Mouse (Mus musculus): Measurements from ENCODE around the gene Gm15319. TPM values are rescaled to one million over a fixed set of nuclear protein-coding genes. Genes with fewer than 3 reads are reported as not detected.
A peak's percentile ranks its signal among the peaks of the same experiment; 100 is the strongest.
"Not testable (repeated sequence)": the region's sequence is repeated elsewhere in the genome, so short reads cannot be mapped to it uniquely, and the experiment has no call there.

Gm15319 gene
- polyA plus RNA-seq, 1 experiment from 2014 or later: not detected

- not testable (repeated sequence) for H3K9me3 ChIP-seq; H3K9ac ChIP-seq (replicated peaks); H3K27me3 ChIP-seq; H3K4me3 ChIP-seq (replicated peaks); H3K4me1 ChIP-seq (replicated peaks); H3K36me3 ChIP-seq; H3K4me2 ChIP-seq; H3K27ac ChIP-seq
- ATAC-seq (ENCODE audit: insufficient number of reproducible peaks, insufficient read depth, low FRiP score, low TSS enrichment, low read depth): peak; percentile 86
- WGBS: 84% methylated on average over 7 of the region's 7 CpGs
These were observed 17.7 kb upstream of the Gm15319 start for GRCm38 (mm10) chr8:20380590-20381238.

DNA sequence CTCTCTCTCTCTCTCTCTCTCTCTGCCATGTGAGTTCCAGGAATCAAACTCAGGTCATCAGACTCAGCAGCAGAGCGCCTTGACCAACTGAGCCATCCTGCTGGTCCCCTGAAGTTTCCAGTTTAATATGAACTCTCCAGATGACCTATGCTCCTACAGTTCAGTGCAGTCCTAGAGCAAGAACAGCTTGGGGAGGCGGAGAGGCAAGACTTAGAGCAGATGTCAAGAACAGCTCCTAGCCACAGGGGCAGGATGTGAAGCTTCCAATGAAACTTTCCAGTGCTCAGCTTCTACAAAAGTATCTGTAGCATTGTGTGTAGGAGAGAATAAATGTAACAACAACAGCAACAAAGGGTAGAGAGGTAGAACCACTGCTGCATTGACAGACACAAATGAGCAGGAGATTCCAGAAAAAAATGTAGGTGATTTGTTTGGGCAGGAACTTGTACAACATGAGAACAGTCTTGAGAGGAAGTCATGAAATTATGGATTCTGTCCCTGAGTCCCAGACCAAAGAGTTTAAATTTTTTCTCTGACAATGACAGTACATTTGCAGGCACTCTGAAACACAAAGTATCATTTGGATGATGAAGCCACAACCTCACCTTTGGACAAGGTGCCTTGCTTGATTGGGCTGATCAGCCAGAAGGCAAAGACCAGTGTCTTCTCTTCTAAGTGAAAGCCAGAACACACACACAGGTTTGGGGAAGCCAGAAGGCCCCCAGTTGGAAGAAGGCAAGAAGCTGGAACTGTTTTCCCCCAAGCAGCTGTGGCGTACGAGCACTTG is 16.8 kb upstream of the Gm15319 start:
- H3K27me3 ChIP-seq; H3K4me2 ChIP-seq; H3K36me3 ChIP-seq; H3K9me3 ChIP-seq; H3K4me1 ChIP-seq (replicated peaks); H3K9ac ChIP-seq (replicated peaks); H3K4me3 ChIP-seq (replicated peaks); H3K27ac ChIP-seq: not testable (repeated sequence)
- WGBS: no CpG with 5 or more reads among the region's 4 CpGs
- 0 out of 2 replicates have a peak, but pooled peaks have one; percentile 20 for ATAC-seq (ENCODE audit: insufficient number of reproducible peaks, insufficient read depth, low FRiP score, low TSS enrichment, low read depth)

- H3K4me1 ChIP-seq (replicated peaks); H3K36me3 ChIP-seq; H3K4me2 ChIP-seq; H3K9me3 ChIP-seq; H3K27ac ChIP-seq; H3K27me3 ChIP-seq; H3K9ac ChIP-seq (replicated peaks); H3K4me3 ChIP-seq (replicated peaks): not testable (repeated sequence)
- WGBS: 75% methylated on average over 4 of the region's 8 CpGs
- ATAC-seq (ENCODE audit: insufficient number of reproducible peaks, insufficient read depth, low FRiP score, low TSS enrichment, low read depth): peak; percentile 87
These were observed 16.0 kb upstream of the Gm15319 start for GRCm38 (mm10) chr8:20378786-20379649.

DNA sequence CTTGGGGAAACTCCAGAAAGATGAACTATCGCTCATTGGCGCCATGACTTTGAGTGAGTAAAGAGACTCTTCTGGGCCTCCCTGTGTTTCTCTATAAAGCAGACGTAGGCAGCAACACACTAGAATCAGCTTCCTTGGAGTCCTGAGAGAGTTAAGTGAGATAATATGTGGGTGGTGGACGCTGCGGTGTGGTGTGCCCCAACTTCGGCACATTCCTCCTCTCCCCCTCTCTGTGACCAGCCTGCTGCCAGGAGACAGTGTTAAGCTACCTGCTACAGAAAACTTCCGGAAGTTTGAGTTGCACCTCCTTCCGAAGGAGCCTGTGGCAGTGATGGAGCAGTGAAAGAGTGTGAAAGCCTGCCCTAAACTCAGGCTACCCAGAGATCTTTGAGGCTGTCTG is 15.3 kb upstream of the Gm15319 start:
- not testable (repeated sequence) for H3K27me3 ChIP-seq; H3K4me3 ChIP-seq (replicated peaks); H3K9ac ChIP-seq (replicated peaks); H3K4me2 ChIP-seq; H3K9me3 ChIP-seq; H3K4me1 ChIP-seq (replicated peaks); H3K36me3 ChIP-seq; H3K27ac ChIP-seq; ATAC-seq (ENCODE audit: insufficient number of reproducible peaks, insufficient read depth, low FRiP score, low TSS enrichment, low read depth)
- 78% methylated on average over 6 of the region's 8 CpGs for WGBS

GRCm38 (mm10) chr8:20375698-20376097 is 12.7 kb upstream of the Gm15319 start:
- WGBS: no CpG with 5 or more reads among the region's 3 CpGs
- not testable (repeated sequence) for H3K4me3 ChIP-seq (replicated peaks); ATAC-seq (ENCODE audit: insufficient number of reproducible peaks, insufficient read depth, low FRiP score, low TSS enrichment, low read depth)

GRCm38 (mm10) chr8:20356386-20356785 is 6.6 kb downstream of the Gm15319 start:
- H3K9ac ChIP-seq (replicated peaks); ATAC-seq (ENCODE audit: insufficient number of reproducible peaks, insufficient read depth, low FRiP score, low TSS enrichment, low read depth); H3K27me3 ChIP-seq; H3K27ac ChIP-seq; H3K4me2 ChIP-seq; H3K4me1 ChIP-seq (replicated peaks); H3K4me3 ChIP-seq (replicated peaks); H3K36me3 ChIP-seq; H3K9me3 ChIP-seq: not testable (repeated sequence)
- WGBS: 80% methylated on average over 5 of the region's 5 CpGs

More at GRCm38 (mm10) chr8:20375698-20376097, 12.7 kb upstream of the Gm15319 start:
- H3K27me3 ChIP-seq; H3K9ac ChIP-seq (replicated peaks); H3K27ac ChIP-seq; H3K9me3 ChIP-seq; H3K4me2 ChIP-seq; H3K36me3 ChIP-seq; H3K4me1 ChIP-seq (replicated peaks): not testable (repeated sequence)

GRCm38 (mm10) chr8:20353579-20353978 is 9.4 kb downstream of the Gm15319 start:
- H3K9me3 ChIP-seq; H3K4me2 ChIP-seq; H3K9ac ChIP-seq (replicated peaks); H3K4me3 ChIP-seq (replicated peaks); ATAC-seq (ENCODE audit: insufficient number of reproducible peaks, insufficient read depth, low FRiP score, low TSS enrichment, low read depth); H3K27ac ChIP-seq; H3K27me3 ChIP-seq; H3K36me3 ChIP-seq; H3K4me1 ChIP-seq (replicated peaks): not testable (repeated sequence)
- WGBS: 94% methylated on average over 2 of the region's 3 CpGs

GRCm38 (mm10) chr8:20302759-20303158 is 60.3 kb downstream of the Gm15319 start:
- H3K4me1 ChIP-seq (replicated peaks); H3K4me3 ChIP-seq (replicated peaks); H3K36me3 ChIP-seq; H3K27me3 ChIP-seq; H3K27ac ChIP-seq; H3K4me2 ChIP-seq; ATAC-seq (ENCODE audit: insufficient number of reproducible peaks, insufficient read depth, low FRiP score, low TSS enrichment, low read depth); H3K9me3 ChIP-seq; H3K9ac ChIP-seq (replicated peaks): not testable (repeated sequence)
- WGBS: 93% methylated on average over 5 of the region's 6 CpGs

- not testable (repeated sequence) for H3K4me1 ChIP-seq (replicated peaks); H3K9ac ChIP-seq (replicated peaks); H3K27ac ChIP-seq; H3K4me3 ChIP-seq (replicated peaks); H3K27me3 ChIP-seq; ATAC-seq (ENCODE audit: insufficient number of reproducible peaks, insufficient read depth, low FRiP score, low TSS enrichment, low read depth); H3K36me3 ChIP-seq; H3K4me2 ChIP-seq; H3K9me3 ChIP-seq
- 81% methylated on average over 4 of the region's 4 CpGs for WGBS
These were observed 63.0 kb downstream of the Gm15319 start for GRCm38 (mm10) chr8:20300042-20300441.

GRCm38 (mm10) chr8:20297939-20298505 is 65.0 kb downstream of the Gm15319 start:
- H3K9me3 ChIP-seq; H3K27me3 ChIP-seq; H3K27ac ChIP-seq; H3K4me2 ChIP-seq; H3K4me3 ChIP-seq (replicated peaks); H3K4me1 ChIP-seq (replicated peaks); ATAC-seq (ENCODE audit: insufficient number of reproducible peaks, insufficient read depth, low FRiP score, low TSS enrichment, low read depth); H3K9ac ChIP-seq (replicated peaks); H3K36me3 ChIP-seq: not testable (repeated sequence)
- 80% methylated on average over 12 of the region's 13 CpGs for WGBS

Measured in limb, embryonic 12.5 days (tissue).